Mouse (Mus musculus): ENCODE data around the gene Ldha.
"Not testable (repeated sequence)": the region's sequence is repeated elsewhere in the genome, so short reads cannot be mapped to it uniquely, and the experiment has no call there.

Ldha gene

GRCm38 (mm10) chr7:46881941-46882340, 40.7 kb downstream of the Ldha start:
- not testable (repeated sequence) for DNase-seq

- no peak for DNase-seq
Observed at GRCm38 (mm10) chr7:46883304-46883703, 42.0 kb downstream of the Ldha start.

GRCm38 (mm10) chr7:46895511-46895910, 54.2 kb downstream of the Ldha start:
- DNase-seq, result no peak

GRCm38 (mm10) chr7:46899343-46899742, 58.1 kb downstream of the Ldha start:
- no peak for DNase-seq
